Mouse (Mus musculus) CH12.LX (cell line): ENCODE measurements around the gene Cd5.

Experiments used
- CTCF ChIP-seq, 2 experiments: IDR thresholded peaks in 1 of 2; conservative IDR thresholded peaks in 1 of 2; 2 replicates each; pipeline ENCODE4 v1.5.1; 2011 to 2012; ENCODE audit warnings: low read depth in 2 of 2, low read length in 2 of 2, improper control_type of control experiment in 1 of 2, inconsistent platforms in 1 of 2, mild to moderate bottlenecking in 1 of 2, moderate library complexity in 1 of 2
- EP300 ChIP-seq: IDR thresholded peaks from 2 replicates; pipeline ENCODE4 v1.6.1; 2011; ENCODE audit warnings: low read length, improper control_type of control experiment
- MAFK ChIP-seq: IDR thresholded peaks from 2 replicates; pipeline ENCODE4 v1.6.1; 2011; ENCODE audit warnings: low read length, improper control_type of control experiment; ENCODE audit not compliant: insufficient replicate concordance
- MAX ChIP-seq: IDR thresholded peaks from 2 replicates; pipeline ENCODE4 v1.6.1; 2011; ENCODE audit warnings: low read length, improper control_type of control experiment
- MYC ChIP-seq: IDR thresholded peaks from 2 replicates; pipeline ENCODE4 v1.6.1; 2011; ENCODE audit warnings: low read depth, mild to moderate bottlenecking, improper control_type of control experiment, low read length
- POLR2A ChIP-seq: IDR thresholded peaks from 2 replicates; pipeline ENCODE4 v1.6.1; 2011; ENCODE audit warnings: low read depth, mild to moderate bottlenecking, improper control_type of control experiment, low read length
- POLR2AphosphoS2 ChIP-seq: IDR thresholded peaks from 2 replicates; pipeline ENCODE4 v1.6.1; 2011; ENCODE audit warnings: low read depth, low read length, improper control_type of control experiment
- SIN3A ChIP-seq: IDR thresholded peaks from 2 replicates; pipeline ENCODE4 v1.6.1; 2012; ENCODE audit warnings: low read length, improper control_type of control experiment, inconsistent platforms
- USF1 ChIP-seq: IDR thresholded peaks from 2 replicates; pipeline ENCODE4 v1.6.1; 2014; ENCODE audit warnings: low read depth, mild to moderate bottlenecking, inconsistent platforms, low read length, improper control_type of control experiment
- ZC3H11A ChIP-seq: IDR thresholded peaks from 2 replicates; pipeline ENCODE4 v1.6.1; 2012; ENCODE audit warnings: low read depth, mild to moderate bottlenecking, inconsistent platforms, low read length, improper control_type of control experiment
- ZNF384 ChIP-seq: IDR thresholded peaks from 2 replicates; pipeline ENCODE4 v1.6.1; 2012; ENCODE audit warnings: low read depth, low read length, improper control_type of control experiment, inconsistent platforms

- TF ChIP-seq CTCF (conservative IDR thresholded peaks at IDR 0.05 in 1 of 2, IDR thresholded peaks at IDR 0.05 in 1 of 2; ENCODE audit: low read depth in 2 of 2, low read length in 2 of 2) (no peak), MAX (no peak), MAFK (no peak), ZC3H11A (no peak), POLR2A (no peak), EP300 (no peak), POLR2AphosphoS2 (no peak), USF1 (no peak), MYC (no peak), SIN3A (no peak), ZNF384 (no peak)
Observed at GRCm38 (mm10) chr19:10751607-10752006, 12.8 kb upstream of the Cd5 start.
